Mouse (Mus musculus) lung, postnatal 4 days (tissue): Measurements from ENCODE around the gene Letmd1.
"Not testable (repeated sequence)": the region's sequence is repeated elsewhere in the genome, so short reads cannot be mapped to it uniquely, and the experiment has no call there.

ENCODE experiments used
- DNase-seq, 2 experiments: peaks; one replicate each; pipeline ENCODE4 v3.0.0; 2021

Letmd1 gene

DNA sequence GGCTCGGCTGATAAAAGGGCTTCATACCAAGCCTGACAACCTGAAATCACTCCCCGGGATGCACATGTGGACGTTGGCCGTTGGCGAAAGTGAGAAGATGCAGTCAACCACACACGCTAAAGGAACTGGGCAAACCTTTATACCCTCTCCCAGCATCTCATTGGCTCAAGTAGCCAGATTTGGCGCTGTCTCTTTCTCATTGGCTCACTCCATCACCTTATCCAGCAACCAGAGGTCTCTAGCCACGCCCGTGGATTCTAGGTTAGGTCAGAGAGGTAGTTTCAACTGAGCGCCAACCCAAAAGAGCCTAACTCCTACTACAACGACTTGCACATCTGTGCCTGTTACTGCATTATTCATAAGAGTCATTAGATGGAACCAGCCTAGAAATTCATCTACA lies 16.3 kb upstream of the Letmd1 start:
- no peak for DNase-seq

DNA sequence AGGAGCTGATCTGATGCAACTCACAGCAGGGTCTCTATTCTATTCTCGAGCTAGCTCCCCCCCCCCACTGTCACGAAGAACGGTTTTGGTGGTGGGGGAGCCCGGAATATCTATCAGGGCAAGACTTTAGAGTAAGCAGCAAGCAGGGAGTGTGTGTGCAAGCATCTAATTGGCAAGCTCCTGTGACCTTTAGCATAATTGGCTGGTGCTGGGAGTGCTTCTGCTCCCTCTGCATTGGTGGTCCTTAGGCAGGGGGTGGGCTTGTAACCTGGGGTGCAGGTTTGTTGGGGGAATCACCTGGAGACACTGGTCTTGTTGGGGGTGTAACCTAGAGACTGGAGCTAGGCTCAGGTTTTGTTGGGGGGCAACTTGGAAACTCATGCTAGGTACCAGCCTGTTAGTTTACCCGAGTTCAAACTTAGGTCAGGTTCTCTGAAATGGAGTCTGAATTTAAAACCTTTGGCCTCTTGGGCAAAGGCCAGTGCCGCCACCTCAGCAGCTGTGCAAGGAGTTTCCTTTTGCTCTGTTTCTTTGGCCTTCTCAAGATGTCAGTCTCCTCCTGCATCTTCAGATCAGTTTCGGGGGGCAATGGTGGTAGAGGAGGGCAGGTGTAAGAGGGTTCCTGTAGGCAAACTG lies 12.3 kb upstream of the Letmd1 start:
- no peak for DNase-seq

DNA sequence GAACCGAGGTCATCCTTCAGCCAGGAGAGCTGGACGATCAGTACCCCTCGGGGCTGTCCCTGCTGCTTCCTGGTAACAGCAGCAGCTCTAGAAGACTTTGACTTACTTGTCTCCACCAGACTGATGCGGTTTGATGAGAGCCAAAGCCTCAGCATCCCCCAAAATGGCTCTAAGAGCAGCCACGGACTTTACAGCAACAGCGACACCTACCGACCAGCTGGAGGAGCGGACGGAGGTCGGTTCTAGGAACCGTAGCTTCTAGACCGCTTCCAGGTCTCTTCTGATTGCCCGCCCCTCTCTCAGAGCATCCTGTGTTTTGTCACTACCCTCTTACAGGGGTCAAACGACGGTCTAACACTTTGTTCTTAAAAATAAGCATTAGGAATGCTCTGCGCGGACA lies 11.5 kb upstream of the Letmd1 start:
- DNase-seq, result peak; percentile 67 to 79

DNA sequence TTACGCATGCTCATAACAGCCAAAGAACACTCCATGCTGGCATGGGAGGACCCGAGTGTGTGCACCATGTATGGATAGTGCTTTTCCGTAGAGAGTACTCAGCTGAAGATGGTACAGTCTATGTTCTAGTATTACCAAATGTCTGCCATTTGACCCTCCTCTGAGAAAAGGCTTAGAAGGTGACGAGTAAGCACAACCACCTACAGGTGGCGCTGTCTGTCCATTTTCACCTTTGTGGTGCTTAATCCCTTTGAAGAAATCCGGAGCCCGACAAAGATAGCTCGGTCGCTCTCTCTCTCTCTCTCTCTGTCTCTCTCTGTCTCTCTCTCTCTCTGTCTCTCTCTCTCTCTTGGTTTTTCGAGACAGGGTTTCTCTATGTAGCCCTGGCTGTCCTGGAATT lies 10.8 kb upstream of the Letmd1 start:
- peak in 1 of 2 experiments; percentile 73 for DNase-seq

DNA sequence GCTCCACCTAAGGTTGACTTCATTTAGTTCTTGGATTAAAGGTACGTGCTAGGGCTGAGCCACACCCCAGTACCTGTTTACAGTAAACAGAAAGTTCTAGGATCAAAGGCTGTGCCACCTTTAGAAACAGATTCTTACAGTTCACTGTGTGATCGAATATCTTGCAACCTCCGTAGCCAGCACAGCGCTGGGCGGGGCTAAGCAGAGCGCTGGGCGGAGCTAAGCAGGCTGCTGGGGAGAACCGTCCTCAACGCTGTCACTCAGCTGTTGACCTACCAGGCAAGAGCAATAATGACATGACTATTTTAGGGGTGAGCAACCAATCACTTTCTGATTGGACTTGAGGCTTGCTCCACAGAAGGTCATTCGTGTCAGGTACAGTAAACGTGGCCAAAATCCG lies 7.9 kb upstream of the Letmd1 start:
- peak in 1 of 2 experiments; percentile 52 for DNase-seq

DNA sequence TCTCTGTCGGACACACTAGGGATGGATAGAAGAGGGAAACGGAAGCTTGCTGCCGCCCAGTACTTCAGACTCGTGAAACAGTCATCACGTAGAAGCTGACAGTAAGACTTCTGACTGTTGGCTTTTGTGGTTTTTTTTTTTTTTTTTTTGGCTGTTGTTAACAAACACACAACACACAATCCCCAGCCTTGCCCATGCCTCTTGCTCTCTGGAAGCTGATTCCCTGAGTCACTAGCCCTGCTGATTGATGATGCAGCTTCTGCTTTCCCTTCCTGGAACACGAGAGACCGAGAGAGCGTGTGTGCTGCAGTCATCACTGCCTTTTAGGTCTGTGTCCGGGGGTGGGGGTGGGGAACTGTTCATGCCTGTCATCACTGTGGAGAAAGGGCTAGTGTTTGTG lies 7.2 kb upstream of the Letmd1 start:
- no peak for DNase-seq

DNA sequence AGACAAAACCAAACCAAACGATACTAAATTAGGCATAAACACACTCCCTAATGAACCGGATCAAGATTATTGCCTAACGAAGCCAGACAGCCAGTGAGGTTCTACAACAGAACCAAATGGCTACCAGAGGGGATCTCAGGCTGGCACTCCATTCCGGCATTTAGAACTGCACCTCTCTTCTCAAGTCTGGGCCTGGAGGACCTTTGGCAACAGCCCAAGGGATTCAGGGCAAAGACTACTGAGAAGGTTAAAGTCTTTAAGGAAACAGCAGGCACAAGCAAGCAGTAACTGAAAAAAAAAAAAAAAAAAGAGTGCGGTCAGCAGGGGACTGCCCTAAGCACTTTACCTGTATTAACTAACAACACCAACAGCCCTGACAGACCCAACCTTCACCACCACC lies 6.7 kb upstream of the Letmd1 start:
- no peak for DNase-seq

DNA sequence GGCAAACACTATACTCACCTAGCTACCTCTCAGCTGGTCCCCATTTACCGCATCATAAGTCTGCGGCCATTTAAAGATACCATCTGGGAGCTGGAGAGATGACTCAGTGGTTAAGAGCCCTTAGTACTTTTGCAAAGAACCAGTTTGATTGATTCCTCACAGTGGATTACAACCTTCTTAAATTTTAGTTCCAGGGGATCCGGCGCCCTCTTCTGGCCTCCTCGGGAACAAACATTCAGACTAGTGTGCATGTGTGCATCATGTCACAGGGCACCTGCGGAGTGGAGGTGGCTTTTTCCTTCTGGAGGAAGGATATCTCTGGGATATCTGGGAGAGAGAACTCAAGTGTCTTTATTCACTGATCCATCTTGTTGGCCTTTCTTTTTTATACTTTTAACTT lies 5.1 kb upstream of the Letmd1 start:
- DNase-seq, result peak; percentile 63 to 78

DNA sequence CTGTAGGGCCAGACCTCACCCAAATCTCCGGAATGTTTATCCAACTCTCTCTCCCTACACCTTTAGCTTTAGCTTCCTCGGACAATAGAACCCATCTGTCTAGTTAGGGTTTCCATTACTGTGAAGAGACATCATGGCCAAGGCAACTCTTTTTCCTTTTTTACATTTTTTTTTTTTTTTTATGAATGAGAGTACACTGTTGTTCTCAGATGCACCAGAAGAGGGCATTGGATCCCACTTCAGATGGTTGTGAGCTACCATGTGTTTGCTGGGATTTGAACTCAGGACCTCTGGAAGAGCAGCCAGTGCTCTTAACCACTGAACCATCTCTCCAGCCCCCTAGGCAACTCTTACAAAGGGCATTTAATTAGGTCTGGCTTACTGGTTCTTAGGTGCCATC lies 3.4 kb upstream of the Letmd1 start:
- no peak for DNase-seq

DNA sequence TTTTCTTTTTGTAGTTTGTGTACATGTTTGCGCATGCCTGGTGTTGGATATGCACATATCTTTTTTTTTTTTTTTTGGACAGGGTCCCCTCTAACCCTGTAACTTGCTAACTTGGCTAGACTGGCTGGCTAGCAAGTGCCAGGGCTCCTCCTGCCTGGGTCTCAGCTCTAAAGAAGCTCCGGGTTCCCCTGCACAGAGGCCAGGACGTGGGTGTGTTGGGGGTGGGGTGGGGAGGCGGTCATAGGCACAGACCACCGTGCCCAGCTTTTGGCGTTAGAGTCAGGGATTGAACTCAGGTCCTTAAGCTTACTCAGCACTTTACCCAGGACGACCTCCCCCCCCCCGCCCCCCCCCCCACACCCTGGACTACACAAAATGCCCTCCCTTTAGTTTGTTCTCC lies 1.1 kb upstream of the Letmd1 start:
- DNase-seq, result no peak

DNA sequence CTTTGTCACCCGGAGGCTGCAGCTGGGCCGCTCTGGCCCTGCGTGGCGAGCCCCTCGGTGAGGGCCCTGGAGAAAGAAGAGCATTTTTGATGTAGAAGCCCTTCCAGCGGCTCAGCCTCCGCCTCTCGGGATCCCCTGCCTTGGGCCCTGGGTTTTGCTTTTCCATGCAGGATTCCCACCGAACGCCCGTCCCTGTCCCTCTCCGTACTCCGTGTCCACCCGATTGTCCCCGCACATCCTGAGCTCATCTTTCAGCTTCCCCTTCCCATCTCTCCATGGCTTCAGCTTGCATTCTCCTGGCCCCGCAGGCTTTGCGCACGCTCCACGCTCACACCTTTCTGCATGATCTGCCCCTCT lies 344 bp downstream of the Letmd1 start:
- no peak for DNase-seq

DNA sequence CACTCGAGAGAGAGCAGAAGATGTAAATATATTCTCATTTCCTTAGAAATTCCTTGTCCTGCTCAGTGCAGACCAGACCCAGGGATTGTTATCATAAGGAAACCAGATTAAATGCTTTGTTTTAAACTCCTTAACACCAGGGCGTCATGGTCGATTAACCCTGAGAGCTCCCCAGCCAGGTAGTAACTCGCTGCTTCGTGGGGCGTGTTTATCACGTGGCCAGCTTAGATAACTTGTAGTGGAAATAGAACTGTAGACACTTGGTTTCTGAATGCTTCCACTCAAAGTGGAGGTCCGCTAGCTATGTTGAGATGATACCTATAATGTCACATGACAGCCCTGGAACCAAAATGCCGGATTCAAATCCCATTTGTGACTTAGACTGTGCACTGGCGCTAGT lies 1.2 kb downstream of the Letmd1 start:
- no peak for DNase-seq

DNA sequence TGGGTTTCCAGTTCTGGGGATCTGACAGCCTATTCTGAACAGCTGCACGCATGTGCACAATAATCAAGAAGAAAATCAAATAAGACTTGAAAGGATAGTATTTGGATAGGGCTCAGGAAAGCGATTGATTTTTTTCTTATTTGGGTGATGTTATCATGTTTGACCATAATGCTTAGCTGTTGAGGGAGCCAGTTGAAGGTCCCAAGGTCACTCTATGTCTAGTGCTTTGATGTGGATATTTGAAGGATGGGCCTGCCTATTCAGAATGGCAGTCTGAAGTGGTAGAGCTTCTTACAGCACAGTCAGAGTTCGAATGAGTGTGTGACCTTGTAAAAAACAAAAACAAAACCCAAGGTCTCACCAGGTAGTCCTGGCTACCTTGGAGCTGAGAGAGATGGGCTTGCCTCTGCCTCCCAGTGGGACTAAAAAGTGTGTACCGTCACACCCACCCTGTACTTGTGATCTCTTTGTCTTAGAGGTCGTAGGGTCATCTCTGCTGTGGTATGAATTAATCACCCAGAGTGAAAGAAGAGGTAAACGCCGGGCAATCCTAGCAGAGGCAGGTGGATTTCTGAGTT lies 5.2 kb downstream of the Letmd1 start:
- no peak for DNase-seq

DNA sequence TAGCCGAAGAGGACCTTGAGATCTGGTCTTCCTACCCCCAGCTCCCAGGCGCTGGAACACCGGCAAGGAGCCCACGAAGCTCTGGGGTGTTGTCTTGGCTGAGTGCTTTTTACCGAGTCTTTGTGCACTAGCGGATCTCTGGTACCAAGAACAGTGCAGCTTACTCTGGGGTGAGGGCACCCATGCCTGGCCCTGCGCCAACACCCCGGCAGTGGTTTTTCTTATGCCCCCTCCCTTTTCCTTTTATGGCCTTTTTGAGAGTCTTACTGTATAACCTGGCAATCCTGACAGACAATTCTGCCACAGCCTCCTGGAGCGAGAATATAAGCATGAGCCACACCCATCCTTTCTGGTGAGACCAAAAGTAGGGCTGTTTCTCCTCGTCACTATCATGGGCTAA lies 9.5 kb downstream of the Letmd1 start:
- DNase-seq, result no peak

DNA sequence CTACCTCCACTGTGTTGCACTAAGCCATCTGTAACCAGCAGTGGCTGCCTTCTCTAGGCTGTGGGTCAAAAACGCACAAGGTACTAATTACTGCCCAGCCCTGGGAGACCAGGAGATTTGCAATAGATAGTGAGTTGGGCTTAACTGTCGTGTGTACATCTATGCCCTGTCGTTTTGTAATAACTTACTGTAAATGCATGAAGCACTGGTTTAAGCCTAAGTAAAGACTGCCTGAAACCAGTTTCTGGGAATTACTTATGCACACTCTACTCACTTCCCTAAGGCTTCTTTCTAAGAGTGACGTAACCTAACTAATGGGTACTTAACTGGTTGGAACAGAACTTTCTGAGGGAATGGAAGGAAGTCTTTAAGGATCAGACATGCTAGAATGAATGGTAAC lies 10.1 kb downstream of the Letmd1 start:
- DNase-seq, result no peak

DNA sequence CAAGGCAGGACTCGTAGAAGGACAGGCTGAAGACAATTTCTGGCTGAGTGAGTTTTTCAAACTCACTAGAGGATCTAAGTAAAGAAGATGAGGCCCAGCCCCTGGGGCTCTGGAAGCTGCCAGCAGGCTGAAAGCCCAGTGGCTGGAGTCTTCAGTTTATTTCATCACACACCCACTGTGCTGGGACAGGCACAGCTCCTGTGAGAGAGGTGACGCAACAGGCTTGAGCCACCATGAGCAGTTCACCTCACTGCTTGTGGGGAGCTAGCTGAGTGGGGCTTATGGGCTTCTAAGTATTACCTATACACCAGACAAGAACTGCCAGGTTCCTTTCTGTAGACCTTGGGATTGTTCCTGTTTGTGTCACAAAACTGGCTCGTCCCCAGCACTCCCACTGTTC lies 16.8 kb downstream of the Letmd1 start:
- DNase-seq, result peak; percentile 41 to 58

DNA sequence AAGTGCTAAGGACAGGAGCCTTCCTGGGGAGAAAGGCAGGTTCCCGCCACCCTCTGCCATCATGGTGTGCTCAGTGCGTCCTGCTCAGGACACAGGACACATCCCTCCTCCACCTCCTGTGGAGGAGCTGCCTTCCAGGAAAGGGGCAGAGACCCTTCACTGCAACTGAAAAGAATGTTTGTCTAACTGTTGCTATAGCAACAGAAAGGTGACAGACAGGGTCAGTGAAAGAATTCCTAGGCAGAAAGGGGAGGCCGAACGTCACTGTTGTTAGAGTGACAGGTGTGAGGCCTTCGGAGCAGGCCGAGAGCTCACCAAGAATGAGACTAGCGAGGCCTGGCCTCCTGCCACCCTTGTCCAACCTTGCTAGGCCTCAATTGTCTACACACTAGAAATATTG lies 17.6 kb downstream of the Letmd1 start:
- no peak for DNase-seq

DNA sequence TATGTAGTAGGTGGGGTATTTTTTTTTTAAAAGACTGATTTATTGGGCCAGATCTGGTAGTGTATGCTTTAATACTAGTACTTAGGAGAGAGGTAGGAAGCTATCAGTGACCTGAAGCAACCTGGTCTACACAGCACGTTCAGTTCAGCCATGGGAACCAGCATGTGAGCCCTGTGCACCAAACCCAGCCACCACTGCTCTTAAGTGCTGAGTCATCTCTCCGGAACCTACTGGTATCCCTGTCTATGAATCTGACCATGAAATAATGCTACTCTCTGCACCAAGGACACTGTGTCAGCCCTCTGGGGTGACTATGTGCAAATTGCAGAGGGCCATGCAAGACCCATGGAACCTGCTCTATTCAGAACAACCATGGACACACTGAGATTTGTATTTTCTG lies 18.2 kb downstream of the Letmd1 start:
- no peak for DNase-seq

DNA sequence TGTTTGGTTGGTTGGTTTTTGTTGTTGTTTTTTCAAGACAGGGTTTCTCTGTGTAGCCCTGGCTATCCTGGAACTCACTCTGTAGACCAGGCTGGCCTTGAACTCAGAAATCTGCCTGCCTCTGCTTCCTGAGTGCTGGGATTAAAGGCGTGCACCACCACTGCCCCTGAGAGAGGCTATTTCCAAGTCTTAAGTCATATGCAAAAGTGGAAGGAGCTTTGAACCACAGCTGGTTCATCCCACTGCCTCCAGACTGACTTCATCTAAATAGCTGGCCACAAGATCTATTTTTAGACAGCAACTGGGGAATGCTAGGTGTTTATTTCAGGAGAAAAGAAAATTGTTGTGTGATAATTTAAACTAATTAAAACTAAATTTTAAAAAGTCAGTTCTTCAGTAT lies 19.5 kb downstream of the Letmd1 start:
- not testable (repeated sequence) for DNase-seq

DNA sequence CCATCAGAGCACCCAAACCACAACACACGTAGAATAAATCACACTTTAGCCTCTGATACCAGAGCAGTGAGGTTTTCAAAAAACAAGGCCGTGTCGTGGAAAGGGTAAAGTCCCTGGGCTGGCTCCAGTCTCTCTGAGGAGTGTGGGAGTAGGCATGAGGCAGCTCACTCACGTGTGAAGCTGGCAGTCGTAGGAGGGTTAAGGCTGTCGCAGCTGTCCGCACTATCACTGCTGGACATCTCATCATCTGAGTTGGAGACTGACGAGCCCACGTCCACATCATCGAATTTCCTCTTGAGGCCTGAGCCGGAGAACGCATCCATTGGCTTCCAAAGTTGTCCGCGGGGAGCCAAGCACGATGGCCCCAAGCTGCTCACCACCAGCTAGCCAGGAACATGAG lies 20.4 kb downstream of the Letmd1 start:
- DNase-seq, result no peak

DNA sequence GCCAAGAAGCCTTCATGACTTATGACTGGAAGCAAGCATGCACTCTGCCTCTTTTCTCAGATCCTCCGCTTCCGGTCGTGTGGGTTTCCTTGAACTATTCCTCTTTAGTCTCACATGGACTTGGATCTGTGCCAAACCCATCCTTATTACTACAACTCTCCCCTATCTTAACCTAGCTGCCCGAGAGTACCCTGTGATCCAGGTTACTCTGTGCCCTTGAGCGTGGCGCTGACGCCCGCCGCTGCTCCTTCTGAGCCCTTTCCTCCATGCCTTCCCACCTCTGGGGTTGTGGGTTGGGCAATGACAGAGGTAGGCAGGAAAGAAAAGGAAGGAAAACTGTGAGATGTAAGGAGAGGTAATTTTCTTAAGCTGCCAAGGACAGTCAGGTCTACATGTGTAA lies 23.1 kb downstream of the Letmd1 start:
- no peak for DNase-seq

DNA sequence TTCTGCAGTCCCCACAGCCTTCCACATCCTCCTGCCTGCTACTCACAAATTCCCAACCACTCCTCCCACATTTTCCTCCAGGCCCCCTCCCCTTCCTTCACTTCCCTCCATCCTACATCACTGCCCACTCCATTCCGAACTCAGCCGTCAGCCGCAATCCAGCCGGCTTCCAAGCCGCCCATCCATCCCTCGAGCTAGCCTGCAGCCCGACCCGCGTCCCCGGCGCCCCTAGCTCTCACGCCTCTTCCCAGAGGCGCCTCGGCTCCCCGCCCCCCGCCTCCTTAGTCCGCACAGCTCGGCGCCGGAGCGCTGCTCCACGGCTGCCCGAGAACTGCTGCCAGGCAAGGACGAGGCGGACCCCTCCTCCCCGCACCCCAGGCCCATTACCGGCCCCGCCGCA lies 25.8 kb downstream of the Letmd1 start:
- DNase-seq, result no peak

DNA sequence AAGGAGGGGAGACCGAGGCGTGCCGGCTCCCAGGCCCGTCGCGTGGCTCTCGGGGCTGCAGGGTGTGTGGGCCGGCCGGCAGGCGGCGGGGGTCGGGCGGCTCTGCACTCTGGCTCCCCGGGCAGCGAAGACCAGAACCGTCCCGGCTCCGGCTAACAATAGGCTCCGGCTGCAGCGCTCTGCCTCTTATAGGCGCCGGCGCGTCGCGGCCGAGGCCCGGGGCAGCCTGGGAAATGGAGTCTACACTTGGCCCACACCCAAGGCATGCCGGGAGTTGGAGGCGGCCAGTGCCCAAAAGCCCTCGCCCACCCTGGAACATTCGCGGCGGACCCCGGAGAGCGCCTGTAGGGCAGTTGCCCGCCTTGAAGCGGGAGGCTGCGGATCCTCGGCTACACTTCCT lies 26.3 kb downstream of the Letmd1 start, which contains the start of gene Csrnp2:
Gene Csrnp2 (minus strand): TSS at position 387 of the 400 bp plus-strand sequence.
- DNase-seq, result peak; percentile 95 to 96

DNA sequence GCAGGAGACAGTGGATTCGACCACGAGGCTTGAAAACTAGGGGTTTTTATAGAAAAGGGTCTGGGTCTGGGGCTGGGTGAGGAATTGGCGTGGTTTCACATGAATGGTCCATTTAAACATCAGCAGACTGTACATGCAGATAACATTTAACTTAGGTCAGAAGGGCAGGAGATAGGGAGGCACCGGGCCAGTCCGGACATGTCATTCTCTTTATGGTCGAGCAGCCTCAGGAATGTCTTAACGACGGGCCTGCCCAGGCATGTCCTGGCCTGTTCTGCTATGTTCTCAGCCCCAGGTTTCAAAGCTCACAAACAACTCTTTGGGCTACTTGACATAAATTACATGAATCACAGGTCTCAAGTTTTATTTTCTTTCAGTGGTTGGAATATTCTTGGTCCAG lies 30.7 kb downstream of the Letmd1 start:
- DNase-seq, result not testable (repeated sequence)

DNA sequence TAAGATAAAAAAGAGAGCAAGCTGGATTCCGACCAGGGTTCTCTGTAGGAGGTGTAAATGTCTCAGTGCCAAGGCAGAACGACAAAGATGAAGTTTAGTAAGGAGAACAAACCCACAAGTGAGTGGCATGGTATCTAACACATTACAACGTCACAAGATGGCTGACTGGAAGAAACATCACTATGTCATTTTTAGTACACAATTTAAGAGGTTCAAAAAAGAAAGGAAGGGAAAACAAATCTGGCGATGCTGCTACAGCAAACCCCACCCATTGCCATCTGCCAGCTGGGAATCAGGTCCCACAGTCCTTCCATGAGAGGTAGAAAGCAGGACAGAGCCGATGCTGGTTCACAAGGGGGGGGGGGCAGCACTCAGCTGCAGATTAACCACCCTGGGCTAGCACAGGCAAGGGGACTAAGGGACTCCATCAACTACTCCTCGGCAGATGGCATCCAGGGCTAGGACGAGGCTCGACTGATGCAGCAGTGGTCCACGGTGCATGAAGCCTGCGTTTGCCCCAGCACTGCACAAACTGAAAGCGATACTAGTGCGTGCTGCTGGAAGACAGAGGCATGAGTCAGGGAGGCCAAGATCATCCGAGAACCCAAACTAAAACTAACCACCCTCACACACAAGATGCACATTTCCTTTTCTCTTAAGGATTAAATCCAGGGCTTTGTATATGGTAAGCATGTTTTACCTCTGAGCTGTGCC lies 39.8 kb downstream of the Letmd1 start:
- no peak for DNase-seq
